Mouse (Mus musculus): ENCODE measurements around the gene Ampd1. TPM values are rescaled to one million over a fixed set of nuclear protein-coding genes. Genes with fewer than 3 reads are reported as not detected.

The Ampd1 gene
- 0.21 and 0.88 TPM in 2 replicates for polyA plus RNA-seq (2015; fragmentation: Nextera tagmentation; extraction: Ambion mirVana)

GRCm38 (mm10) chr3:103073771-103074170 is at the start of gene Ampd1:
Gene Ampd1, plus strand, starts transcription at chr3:103074014.
- Histone ChIP-seq H3K27ac (ENCODE audit: low read length) (no peak within 1 kb of the TSS), H3K9me3 (replicated peaks; ENCODE audit: control insufficient read depth, low read length) (no peaks in the 10 kb centered on the region), H3K4me1 (ENCODE audit: control insufficient read depth, insufficient read depth, low read length) (no peaks in the 10 kb centered on the region), H3K27me3 (ENCODE audit: control insufficient read depth, insufficient read depth, low read length) (no peaks in the 10 kb centered on the region), H3K9ac (ENCODE audit: low read length) (no peak within 1 kb of the TSS), H3K4me2 (ENCODE audit: low read depth, low read length) (no peak within 1 kb of the TSS), H3K36me3 (ENCODE audit: control insufficient read depth, insufficient read depth) (peaks cover 7% of the 10 kb centered on the region), H3K4me3 (ENCODE audit: low read length) (no peak within 1 kb of the TSS)
- ATAC-seq (replicated peaks; ENCODE audit: extremely low read depth, insufficient read depth, low FRiP score) = no peak
- 44% methylated on average over 5 of the region's 5 CpGs for WGBS

GRCm38 (mm10) chr3:103026174-103026573 is 47.6 kb upstream of the Ampd1 start:
- Histone ChIP-seq H3K4me1 (ENCODE audit: control insufficient read depth, insufficient read depth, low read length) (peaks cover 12% of the 10 kb centered on the region), H3K27ac (ENCODE audit: low read length) (no peak overlapping the region), H3K9me3 (replicated peaks; ENCODE audit: control insufficient read depth, low read length) (no peaks in the 10 kb centered on the region), H3K4me2 (ENCODE audit: low read depth, low read length) (no peak overlapping the region), H3K27me3 (ENCODE audit: control insufficient read depth, insufficient read depth, low read length) (no peaks in the 10 kb centered on the region), H3K4me3 (ENCODE audit: low read length) (no peak overlapping the region), H3K36me3 (ENCODE audit: control insufficient read depth, insufficient read depth) (peaks cover 19% of the 10 kb centered on the region), H3K9ac (ENCODE audit: low read length) (no peak overlapping the region)
- 95% methylated on average over 1 of the region's 1 CpGs for WGBS
- no peak for ATAC-seq (replicated peaks; ENCODE audit: extremely low read depth, insufficient read depth, low FRiP score)

GRCm38 (mm10) chr3:103040285-103040684 is 33.5 kb upstream of the Ampd1 start:
- H3K9me3 ChIP-seq (replicated peaks; ENCODE audit: control insufficient read depth, low read length) = no peaks in the 10 kb centered on the region
- no peaks in the 10 kb centered on the region for H3K4me1 ChIP-seq (ENCODE audit: control insufficient read depth, insufficient read depth, low read length)
- H3K27me3 ChIP-seq (ENCODE audit: control insufficient read depth, insufficient read depth, low read length) = no peaks in the 10 kb centered on the region
- 94% methylated on average over 6 of the region's 6 CpGs for WGBS
- H3K4me2 ChIP-seq (ENCODE audit: low read depth, low read length) = no peak overlapping the region
- ATAC-seq (replicated peaks; ENCODE audit: extremely low read depth, insufficient read depth, low FRiP score) = no peak
- H3K9ac ChIP-seq (ENCODE audit: low read length) = no peak overlapping the region
- H3K36me3 ChIP-seq (ENCODE audit: control insufficient read depth, insufficient read depth) = peaks cover 33% of the 10 kb centered on the region
- no peak overlapping the region for H3K27ac ChIP-seq (ENCODE audit: low read length)
- no peak overlapping the region for H3K4me3 ChIP-seq (ENCODE audit: low read length)

- Histone ChIP-seq H3K9me3 (replicated peaks; ENCODE audit: control insufficient read depth, low read length) (no peaks in the 10 kb centered on the region), H3K36me3 (ENCODE audit: control insufficient read depth, insufficient read depth) (peaks cover 38% of the 10 kb centered on the region), H3K27ac (ENCODE audit: low read length) (no peak overlapping the region), H3K27me3 (ENCODE audit: control insufficient read depth, insufficient read depth, low read length) (no peaks in the 10 kb centered on the region), H3K4me3 (ENCODE audit: low read length) (no peak overlapping the region), H3K9ac (ENCODE audit: low read length) (no peak overlapping the region), H3K4me2 (ENCODE audit: low read depth, low read length) (no peak overlapping the region), H3K4me1 (ENCODE audit: control insufficient read depth, insufficient read depth, low read length) (no peaks in the 10 kb centered on the region)
- ATAC-seq (replicated peaks; ENCODE audit: extremely low read depth, insufficient read depth, low FRiP score) = no peak
- WGBS = 83% methylated on average over 1 of the region's 1 CpGs
Measured at GRCm38 (mm10) chr3:103040861-103041379, 32.9 kb upstream of the Ampd1 start.

- H3K9ac ChIP-seq (ENCODE audit: low read length) = no peak overlapping the region
- peaks cover 47% of the 10 kb centered on the region for H3K36me3 ChIP-seq (ENCODE audit: control insufficient read depth, insufficient read depth)
- H3K4me1 ChIP-seq (ENCODE audit: control insufficient read depth, insufficient read depth, low read length) = peaks cover 8% of the 10 kb centered on the region; the same call in 1 of the 2 replicates
- 85% methylated on average over 5 of the region's 5 CpGs for WGBS
- H3K4me3 ChIP-seq (ENCODE audit: low read length) = no peak overlapping the region
- H3K9me3 ChIP-seq (replicated peaks; ENCODE audit: control insufficient read depth, low read length) = no peaks in the 10 kb centered on the region
- no peaks in the 10 kb centered on the region for H3K27me3 ChIP-seq (ENCODE audit: control insufficient read depth, insufficient read depth, low read length)
- no peak overlapping the region for H3K4me2 ChIP-seq (ENCODE audit: low read depth, low read length)
- no peak overlapping the region for H3K27ac ChIP-seq (ENCODE audit: low read length)
- no peak for ATAC-seq (replicated peaks; ENCODE audit: extremely low read depth, insufficient read depth, low FRiP score)
Measured at GRCm38 (mm10) chr3:103056016-103056595, 17.7 kb upstream of the Ampd1 start.

- ATAC-seq (replicated peaks; ENCODE audit: extremely low read depth, insufficient read depth, low FRiP score) = peak; percentile 39; the same call in 1 of the 2 replicates
- Histone ChIP-seq H3K4me1 (ENCODE audit: control insufficient read depth, insufficient read depth, low read length) (peaks cover 8% of the 10 kb centered on the region; the same call in 1 of the 2 replicates), H3K4me2 (ENCODE audit: low read depth, low read length) (peak overlapping the region; percentile 71), H3K4me3 (ENCODE audit: low read length) (peak overlapping the region; percentile 78), H3K27me3 (ENCODE audit: control insufficient read depth, insufficient read depth, low read length) (no peaks in the 10 kb centered on the region), H3K9ac (ENCODE audit: low read length) (peak overlapping the region; percentile 70), H3K27ac (ENCODE audit: low read length) (peak overlapping the region; percentile 70), H3K9me3 (replicated peaks; ENCODE audit: control insufficient read depth, low read length) (no peaks in the 10 kb centered on the region), H3K36me3 (ENCODE audit: control insufficient read depth, insufficient read depth) (peaks cover 50% of the 10 kb centered on the region)
- 5% methylated on average over 10 of the region's 10 CpGs for WGBS
Measured at GRCm38 (mm10) chr3:103057752-103058151, 16.1 kb upstream of the Ampd1 start.

- WGBS = 2% methylated on average over 46 of the region's 46 CpGs
Measured at GRCm38 (mm10) chr3:103058207-103059157, 15.3 kb upstream of the Ampd1 start, which contains the start of gene Nras. Gene Nras, plus strand, starts transcription at chr3:103058285.

GRCm38 (mm10) chr3:103066927-103067326 is 6.9 kb upstream of the Ampd1 start:
- H3K4me2 ChIP-seq (ENCODE audit: low read depth, low read length) = no peak overlapping the region
- H3K4me3 ChIP-seq (ENCODE audit: low read length) = no peak overlapping the region
- H3K27ac ChIP-seq (ENCODE audit: low read length) = no peak overlapping the region
- WGBS = 89% methylated on average over 8 of the region's 8 CpGs
- no peaks in the 10 kb centered on the region for H3K4me1 ChIP-seq (ENCODE audit: control insufficient read depth, insufficient read depth, low read length)
- ATAC-seq (replicated peaks; ENCODE audit: extremely low read depth, insufficient read depth, low FRiP score) = no peak
- H3K9ac ChIP-seq (ENCODE audit: low read length) = no peak overlapping the region
- no peaks in the 10 kb centered on the region for H3K27me3 ChIP-seq (ENCODE audit: control insufficient read depth, insufficient read depth, low read length)
- H3K36me3 ChIP-seq (ENCODE audit: control insufficient read depth, insufficient read depth) = peaks cover 57% of the 10 kb centered on the region
- H3K9me3 ChIP-seq (replicated peaks; ENCODE audit: control insufficient read depth, low read length) = no peaks in the 10 kb centered on the region

More at GRCm38 (mm10) chr3:103058207-103059157, 15.3 kb upstream of the Ampd1 start, which contains the start of gene Nras:
- peaks cover 55% of the 10 kb centered on the region for H3K36me3 ChIP-seq (ENCODE audit: control insufficient read depth, insufficient read depth)
- H3K27ac ChIP-seq (ENCODE audit: low read length) = peak within 1 kb of the TSS; percentile 92
- H3K4me2 ChIP-seq (ENCODE audit: low read depth, low read length) = peak within 1 kb of the TSS; percentile 71
- H3K4me1 ChIP-seq (ENCODE audit: control insufficient read depth, insufficient read depth, low read length) = peaks cover 8% of the 10 kb centered on the region; the same call in 1 of the 2 replicates
- H3K9me3 ChIP-seq (replicated peaks; ENCODE audit: control insufficient read depth, low read length) = no peaks in the 10 kb centered on the region
- no peaks in the 10 kb centered on the region for H3K27me3 ChIP-seq (ENCODE audit: control insufficient read depth, insufficient read depth, low read length)
- H3K4me3 ChIP-seq (ENCODE audit: low read length) = peak within 1 kb of the TSS; percentile 78
- H3K9ac ChIP-seq (ENCODE audit: low read length) = peak within 1 kb of the TSS; percentile 86
- peak; percentile 98 for ATAC-seq (replicated peaks; ENCODE audit: extremely low read depth, insufficient read depth, low FRiP score)
